In the genomic region with DNA sequence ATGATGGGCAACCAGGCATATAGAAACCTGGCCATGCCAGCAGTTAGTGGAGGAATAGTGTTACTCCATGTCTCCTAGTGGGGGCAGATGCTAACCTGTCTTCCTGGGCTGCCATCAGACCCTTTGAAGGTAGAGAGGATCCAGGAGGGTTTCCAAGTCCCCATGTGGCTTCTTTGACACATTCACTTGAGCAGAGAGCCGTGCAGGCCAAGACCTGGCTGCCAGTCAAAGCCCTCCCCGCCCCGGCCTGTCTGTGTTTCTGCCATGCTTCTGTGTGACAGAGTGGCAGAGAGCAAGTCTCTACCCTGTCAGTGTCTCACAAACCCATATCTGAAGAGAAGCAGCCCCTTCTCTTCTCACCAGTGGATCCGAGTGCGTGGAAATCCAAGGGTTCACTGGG, we compare ENCODE assay signal across 36 mouse cellular contexts. TPM values are rescaled to one million over a fixed set of nuclear protein-coding genes. Genes with fewer than 3 reads are reported as not detected.
"Had no signal": no experiment of that assay in that cellular context is flagged by ENCODE, and none has a peak within 500 bp of the region (broad histone marks: within the 10 kb centered on the region; RNA-seq: fewer than 3 reads in every experiment).

No protein-coding gene starts in this region.

- H3K27me3 ChIP-seq: intestine, embryonic 15.5 days; limb, embryonic 12.5 days had no signal

- H3K4me1 ChIP-seq: hindbrain, embryonic 13.5 days had no signal

- H3K36me3 ChIP-seq: heart, embryonic 10.5 days; heart, embryonic 12.5 days; hindbrain, embryonic 13.5 days; hindbrain, embryonic 15.5 days; intestine, embryonic 15.5 days; limb, embryonic 10.5 days; limb, embryonic 12.5 days; liver, embryonic 13.5 days; liver, embryonic 15.5 days had no signal

- H3K9me3 ChIP-seq: heart, embryonic 10.5 days; heart, embryonic 12.5 days; hindbrain, embryonic 13.5 days; hindbrain, embryonic 15.5 days; intestine, embryonic 15.5 days; limb, embryonic 10.5 days; limb, embryonic 12.5 days; liver, embryonic 13.5 days; liver, embryonic 15.5 days had no signal

- H3K27ac ChIP-seq: hindbrain, embryonic 13.5 days; hindbrain, embryonic 15.5 days; hindbrain, postnatal 0 days; intestine, embryonic 15.5 days; layer of hippocampus, adult 2 months; limb, embryonic 10.5 days; limb, embryonic 12.5 days; liver, embryonic 13.5 days; liver, embryonic 15.5 days had no signal

- DNase-seq: gastrocnemius, postnatal 14 days; gastrocnemius, postnatal 36 days; heart, adult 18-20 months; heart, postnatal 10 days; kidney, adult 18-20 months; kidney, adult 8-10 months; kidney, postnatal 10 days; kidney, postnatal 4 days; liver; liver, embryonic 13.5 days had no signal

- ATAC-seq: intestine, embryonic 15.5 days; intestine, postnatal 0 days had no signal

- H3K4me3 ChIP-seq: heart, embryonic 10.5 days; heart, embryonic 12.5 days; hindbrain, embryonic 13.5 days; hindbrain, embryonic 15.5 days; intestine, embryonic 15.5 days; layer of hippocampus, adult 2 months; limb, embryonic 10.5 days; limb, embryonic 12.5 days; liver, embryonic 13.5 days; liver, embryonic 15.5 days had no signal

RNA-seq across cellular contexts. Expression of gene Gm853, which starts 38.3 kb away (rescaled TPM):
- total RNA-seq: gastrocnemius, adult 18-20 months; gastrocnemius, adult 8-10 months; gastrocnemius, postnatal 14 days; gastrocnemius, postnatal 36 days; heart, adult 18-20 months; heart, adult 8-10 months; heart, postnatal 10 days; heart, postnatal 25 days; hematopoietic stem cell, adult 5-6 weeks; layer of hippocampus, postnatal 10 days; layer of hippocampus, postnatal 25 days; left cerebral cortex, adult 18-20 months; left cerebral cortex, adult 8-10 months; left cerebral cortex, postnatal 10 days had no signal
- polyA plus RNA-seq: gonadal fat pad, adult 2 months; heart, embryonic 10.5 days; heart, embryonic 12.5 days; heart, embryonic 14.5 days; heart, embryonic 16.5 days; intestine, embryonic 15.5 days; intestine, postnatal 0 days; kidney, embryonic 14.5 days; limb, embryonic 10.5 days; limb, embryonic 12.5 days; liver, embryonic 11.5 days; liver, embryonic 13.5 days; liver, embryonic 15.5 days had no signal

RNA-seq across cellular contexts. Expression of gene Hcrtr1, which starts 44.7 kb away (rescaled TPM):
- total RNA-seq: gastrocnemius, adult 18-20 months; gastrocnemius, postnatal 14 days; gastrocnemius, postnatal 36 days; heart, adult 18-20 months; heart, adult 8-10 months; heart, postnatal 10 days; heart, postnatal 25 days; hematopoietic stem cell, adult 5-6 weeks had no signal
- polyA plus RNA-seq: heart, embryonic 12.5 days; heart, embryonic 16.5 days; kidney, embryonic 14.5 days; limb, embryonic 10.5 days; limb, embryonic 12.5 days; liver, embryonic 15.5 days had no signal
